Mouse (Mus musculus) layer of hippocampus, postnatal 25 days (tissue): Measurements from ENCODE around the gene Nfxl1. TPM values are rescaled to one million over a fixed set of nuclear protein-coding genes. Genes with fewer than 3 reads are reported as not detected.

Experiments
- DNase-seq, 2 experiments: peaks; one replicate each; pipeline ENCODE4 v3.0.0; 2022; ENCODE audit warnings: mixed read lengths in 2 of 2, low spot score in 1 of 2; ENCODE audit errors: extremely low spot score in 1 of 2
- total RNA-seq, 2 experiments: library from RNA; stranded (reverse); gene quantifications; 2 replicates each; pipeline ENCODE4 v1.2.3; 2021

Nfxl1 gene
- total RNA-seq, 2 experiments from 2014 or later: 12.2 to 18.5 TPM

- DNase-seq: no peak
Observed at GRCm38 (mm10) chr5:72502778-72503177, 56.7 kb downstream of the Nfxl1 start.

DNA sequence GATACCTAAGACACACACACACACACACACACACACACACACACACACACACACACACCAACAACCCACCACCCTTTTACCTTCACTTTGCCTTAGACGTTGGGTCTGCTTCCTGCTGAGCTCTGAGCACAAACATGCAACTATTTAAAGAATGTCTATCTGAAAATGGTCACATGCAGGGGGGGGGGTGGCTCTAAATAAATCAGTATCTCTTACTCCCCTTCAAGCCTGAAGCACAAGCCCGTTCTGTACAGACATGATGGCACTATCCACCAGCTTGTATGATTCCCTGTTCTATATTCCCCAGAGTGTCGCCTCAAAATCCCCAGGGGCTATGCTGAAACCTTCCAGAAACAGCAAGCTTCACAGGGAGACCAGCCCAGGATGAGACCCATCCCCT lies 57.7 kb downstream of the Nfxl1 start:
- no peak for DNase-seq

- no peak for DNase-seq
Observed at GRCm38 (mm10) chr5:72498271-72498670, 61.2 kb downstream of the Nfxl1 start.

DNA sequence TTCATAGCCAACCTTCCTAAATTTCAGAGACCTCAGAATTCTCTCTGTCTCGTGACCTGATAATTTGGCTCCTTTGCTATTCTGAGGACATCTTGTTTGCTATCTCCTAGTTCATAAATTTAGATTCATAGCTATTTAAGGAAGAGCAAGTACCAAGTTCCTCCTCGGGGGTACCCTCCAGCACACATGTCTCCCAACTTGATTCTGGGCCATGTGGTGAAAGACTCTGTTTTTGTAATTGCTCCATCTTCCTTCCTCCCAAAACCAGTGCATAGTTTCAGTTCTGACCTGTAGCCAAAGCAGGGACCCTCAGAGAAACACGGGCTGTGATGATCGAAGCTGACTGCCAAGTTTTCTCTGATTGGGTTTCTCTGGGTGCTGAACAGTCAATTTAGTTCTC lies 62.7 kb downstream of the Nfxl1 start:
- DNase-seq: no peak

DNA sequence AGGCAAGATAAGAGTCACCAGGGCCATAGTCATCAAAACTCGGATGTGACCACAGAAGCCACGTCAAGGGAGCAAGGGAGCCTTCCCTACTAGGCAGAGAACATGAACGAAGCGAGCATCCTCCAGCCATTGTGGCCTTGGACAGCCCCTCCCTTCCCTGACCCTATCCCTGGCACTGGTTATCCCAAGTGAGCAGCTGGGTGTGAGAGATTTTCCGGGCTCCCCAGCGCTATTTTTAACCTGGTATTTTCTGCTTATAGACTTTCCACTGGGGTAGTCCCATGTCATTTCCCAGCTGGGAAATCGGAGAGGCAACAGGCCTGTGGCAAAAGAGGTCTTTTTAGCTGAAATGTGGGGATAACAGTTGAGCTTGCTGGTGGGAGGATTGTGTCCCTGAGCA lies 65.6 kb downstream of the Nfxl1 start:
- DNase-seq: no peak

DNA sequence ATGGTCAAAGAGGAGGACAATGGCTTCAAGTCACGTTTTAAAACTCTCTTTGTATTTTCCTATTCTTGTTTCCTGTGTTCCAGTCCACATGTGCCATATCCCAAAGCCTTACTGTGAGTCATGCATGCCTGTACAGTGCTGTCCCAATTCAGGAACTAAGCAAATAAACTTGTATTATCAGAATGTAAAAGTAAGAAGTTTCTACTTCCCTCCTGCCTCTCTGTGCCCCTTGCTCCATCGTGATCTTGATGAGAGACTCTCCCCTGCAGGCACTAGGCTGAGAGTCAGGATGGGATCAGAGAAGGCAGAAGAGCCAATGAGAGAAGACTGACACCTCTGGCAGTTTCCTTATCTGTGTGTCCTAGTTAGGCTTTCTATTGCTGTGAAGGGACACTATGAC lies 68.3 kb downstream of the Nfxl1 start:
- DNase-seq: no peak

DNA sequence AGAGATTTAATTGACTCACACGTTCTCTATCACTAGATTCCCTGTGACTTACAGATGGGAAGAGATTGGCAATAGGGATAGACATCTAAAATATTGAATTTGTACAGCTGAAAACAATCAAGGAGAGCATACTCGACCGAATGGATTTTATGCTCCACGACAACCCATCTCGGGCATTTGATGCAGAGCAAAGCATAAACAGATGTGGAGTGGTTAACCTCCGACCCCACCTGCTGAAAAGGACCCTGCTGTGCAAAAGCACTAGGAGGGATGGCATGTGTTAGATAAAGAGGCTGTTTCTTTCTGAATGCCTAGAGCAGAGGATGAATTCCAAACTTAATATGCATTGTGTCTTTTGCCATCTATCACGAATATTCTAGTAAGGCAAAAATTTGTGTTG lies 79.0 kb downstream of the Nfxl1 start:
- no peak for DNase-seq

DNA sequence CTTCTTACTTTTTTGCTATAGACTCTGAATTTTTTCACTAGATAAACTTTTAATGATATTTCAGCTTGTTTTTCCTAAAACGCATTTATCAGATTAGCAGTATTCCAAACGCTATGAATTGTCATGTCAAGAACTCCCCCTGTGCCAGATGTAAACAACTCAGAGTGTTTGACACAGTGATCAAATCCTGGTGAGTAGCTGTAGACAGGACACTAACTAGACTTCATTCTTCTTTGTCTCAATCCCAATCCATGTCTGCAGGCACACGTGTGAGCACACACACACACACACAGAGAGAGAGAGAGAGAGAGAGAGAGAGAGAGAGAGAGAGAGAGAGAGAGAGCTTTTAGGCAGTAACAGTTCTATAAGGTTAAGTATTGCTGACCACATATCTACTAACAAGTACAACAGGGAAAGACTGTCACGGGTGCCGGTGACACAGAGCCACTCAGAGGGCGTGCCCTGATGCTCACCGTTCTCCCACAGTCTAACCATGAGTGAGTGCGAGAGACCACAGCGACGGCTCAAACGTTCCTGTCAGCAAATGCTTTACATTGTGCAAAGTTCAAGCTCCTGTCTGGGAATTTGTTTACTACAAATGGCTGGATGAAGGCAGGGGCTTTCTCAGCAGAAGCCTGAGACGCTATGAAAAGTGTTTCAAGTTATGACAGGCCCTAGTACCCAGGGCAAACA lies 87.0 kb downstream of the Nfxl1 start:
- no peak for DNase-seq

DNA sequence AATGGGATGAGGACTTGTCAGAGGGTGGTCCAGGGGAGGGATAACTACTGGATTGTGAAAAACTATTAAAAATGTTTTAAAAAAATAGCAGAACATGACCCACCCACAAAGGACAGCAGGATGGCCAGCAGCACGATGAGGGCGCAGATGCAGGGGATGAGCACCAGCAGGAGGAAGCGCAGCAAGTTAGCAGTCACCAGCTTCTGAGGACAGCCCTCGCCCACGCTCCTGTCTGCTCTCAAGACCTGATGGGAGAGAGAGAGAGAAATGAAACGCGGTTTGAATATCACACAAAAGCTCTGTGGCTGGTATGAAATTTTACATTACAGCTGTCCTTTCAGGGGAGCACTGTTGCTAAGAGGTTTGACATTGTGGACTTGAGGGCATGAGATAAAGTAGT lies 87.7 kb downstream of the Nfxl1 start:
- peak; percentile 10 to 28 for DNase-seq

DNA sequence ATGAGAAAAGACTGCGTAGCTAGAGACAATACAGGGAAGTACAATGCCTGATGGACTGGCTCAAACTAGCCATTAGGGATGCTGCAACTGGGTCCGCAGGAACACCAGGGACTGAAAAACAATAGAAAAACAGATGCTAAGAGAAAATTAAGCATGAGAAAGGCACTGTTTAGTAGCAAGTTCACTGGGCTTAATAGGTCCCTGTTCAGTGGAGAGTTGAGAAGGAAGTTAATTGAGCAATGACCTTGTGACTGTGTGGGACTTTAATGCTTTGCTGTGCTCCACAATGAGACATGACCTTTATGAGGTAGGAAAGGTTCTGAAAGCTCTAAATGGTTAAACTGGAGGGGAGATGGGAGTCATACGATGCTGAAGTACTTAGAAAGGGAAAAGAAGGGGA lies 94.6 kb downstream of the Nfxl1 start:
- no peak for DNase-seq

Other genes with a start within 250 kb of the Nfxl1 start
- not detected for gene Corin, start 55.2 kb downstream of the Nfxl1 start, total RNA-seq
- under 1 TPM; 0.35 to 0.37 TPM for gene Zar1, start 21.6 kb upstream of the Nfxl1 start, total RNA-seq
- under 1 TPM; 0.33 to 0.34 TPM for gene Gm5868, start 27.9 kb upstream of the Nfxl1 start, total RNA-seq
- not detected for gene Cnga1, start 84.6 kb upstream of the Nfxl1 start, total RNA-seq
- gene Nipal1, start 88.1 kb upstream of the Nfxl1 start, total RNA-seq: not detected
- gene Txk, start 193.1 kb upstream of the Nfxl1 start, total RNA-seq: under 1 TPM in 1 of 2 experiments, not detected in 1; 0.14 TPM